Mouse (Mus musculus) cerebellum, postnatal 4 days (tissue): ENCODE results near the gene Esp38.
"Not testable (repeated sequence)": the region's sequence is repeated elsewhere in the genome, so short reads cannot be mapped to it uniquely, and the experiment has no call there.

Experiments
- DNase-seq, 2 experiments: peaks; one replicate each; pipeline ENCODE4 v3.0.0; 2022; ENCODE audit warnings: low spot score in 2 of 2, mixed read lengths in 1 of 2

Gene Esp38

DNA sequence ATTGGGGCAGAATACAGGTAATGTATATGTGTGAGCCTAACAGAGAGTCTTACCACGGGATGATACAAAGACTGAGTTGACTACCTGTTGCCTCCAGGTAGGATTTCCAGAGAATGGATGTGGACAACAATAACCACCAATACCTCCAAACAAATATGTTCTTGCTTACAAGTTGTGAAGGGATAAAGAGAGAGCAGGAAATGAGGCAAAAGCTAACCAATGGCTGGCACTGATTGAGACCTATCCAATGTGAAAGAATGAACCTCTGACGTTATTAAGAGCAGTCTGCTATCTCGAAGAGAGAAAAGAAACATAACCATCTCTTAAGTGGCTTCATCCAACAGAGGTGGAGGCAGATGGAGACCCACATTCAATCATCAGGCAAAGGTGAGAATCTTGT lies at the start of gene Esp38:
Gene Esp38 (plus strand): TSS at position 301 of the 400 bp plus-strand sequence.
- DNase-seq: no peak

DNA sequence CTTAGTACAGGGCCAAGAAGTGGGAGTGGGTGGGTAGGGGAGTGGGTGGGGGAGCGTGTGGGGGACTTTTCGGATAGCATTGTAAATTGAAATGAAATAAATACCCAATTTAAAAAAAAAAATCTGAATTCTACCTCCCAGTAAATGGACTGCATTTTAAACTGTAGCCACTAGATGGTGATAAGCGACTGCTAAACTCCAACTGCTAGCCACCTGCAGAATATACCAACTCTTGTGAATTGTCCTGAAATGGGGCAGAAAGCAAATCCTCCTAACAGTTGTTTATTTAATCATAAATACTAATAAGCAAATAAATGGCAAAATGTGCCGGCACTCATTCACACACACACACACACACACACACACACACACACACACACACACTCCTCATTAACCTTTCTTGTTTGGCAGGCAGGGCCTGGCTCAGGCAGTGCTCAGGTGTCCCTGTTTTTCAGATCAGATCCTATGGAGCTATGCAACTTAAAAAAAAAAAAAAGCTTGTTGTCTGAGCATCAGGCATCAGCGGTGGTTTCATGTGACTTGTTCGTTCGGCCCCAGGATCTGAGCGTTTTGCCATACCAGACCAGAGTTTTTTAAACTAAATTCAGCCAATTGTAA lies 47.3 kb upstream of the Esp38 start:
- not testable (repeated sequence) for DNase-seq
